Mouse (Mus musculus) mouse embryonic stem cell (cell line): ENCODE measurements around the gene Rnf39.

Experiments
- in situ Hi-C, 2 experiments: fragments of 300-500 bp; cut with MboI; formaldehyde crosslinking; loops; 1 replicate in 1 of 2; 3 replicates in 1 of 2; pipeline ENCODE4 v1.14.3; 2019 to 2020; ENCODE audit warnings: low sequenced_read_pairs in 2 of 2, low pct_unique_long_range_greater_than_20kb in 1 of 2, mixed read lengths in 1 of 2; ENCODE audit not compliant: unreplicated experiment in 1 of 2

The Rnf39 gene

GRCm38 (mm10) chr17:36942791-36943471, at the start of gene Rnf39:
Rnf39 (plus strand) TSS chr17:36942918.
- in situ Hi-C loops, result no loop called here

DNA sequence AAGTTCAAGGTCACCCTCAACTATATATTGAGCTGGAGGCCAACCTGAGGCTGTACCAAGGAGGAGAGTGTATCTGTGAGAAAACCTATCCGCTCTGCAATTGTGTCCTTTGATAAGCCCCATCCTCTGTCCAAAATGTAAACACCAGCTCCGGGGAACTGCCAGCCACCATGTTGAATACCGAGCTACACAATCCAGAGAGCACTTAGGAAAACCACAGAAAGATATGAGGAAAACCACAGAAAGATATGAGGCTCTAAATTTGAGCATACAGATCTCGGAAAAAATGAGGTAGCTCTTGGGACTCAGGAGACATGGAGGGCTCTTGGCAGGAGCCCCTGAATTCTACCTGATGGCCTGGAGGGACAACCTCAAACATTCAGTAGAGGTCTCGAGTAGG, 49.3 kb upstream of the Rnf39 start:
- in situ Hi-C loops, result loop anchor here (5.0 kb wide), 1 partner anchor 309 kb away; the partner anchor contains the start of gene Olfr94 (in 2 of the 2)

DNA sequence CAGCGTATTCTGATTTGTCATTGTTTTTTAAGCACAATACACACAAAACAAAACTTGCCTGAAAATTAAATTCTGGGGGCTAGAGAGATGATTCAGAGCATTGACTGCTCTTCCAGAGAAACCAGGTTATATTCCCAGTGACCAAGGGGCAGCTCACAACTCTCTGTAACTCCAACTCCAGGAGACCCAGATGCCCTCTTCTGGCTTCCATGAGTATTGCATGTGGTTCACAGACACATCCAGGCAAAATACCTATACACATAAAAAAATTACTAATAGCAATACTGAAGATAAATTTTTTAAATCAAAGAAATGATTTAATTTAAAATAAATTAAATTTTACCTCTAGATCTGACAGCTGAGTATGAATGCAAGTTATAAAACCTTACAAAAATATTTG, 46.1 kb upstream of the Rnf39 start:
- in situ Hi-C loops, result no loop called here

- in situ Hi-C loops, result no loop called here
Measured at GRCm38 (mm10) chr17:36897065-36897464, 45.7 kb upstream of the Rnf39 start.

GRCm38 (mm10) chr17:36897552-36898205, 45.0 kb upstream of the Rnf39 start, which contains the start of gene Trim31:
Trim31 (plus strand) TSS chr17:36898118.
- in situ Hi-C loops, result no loop called here

GRCm38 (mm10) chr17:36899376-36899775, 43.3 kb upstream of the Rnf39 start:
- in situ Hi-C loops, result no loop called here

GRCm38 (mm10) chr17:36900001-36900400, 42.7 kb upstream of the Rnf39 start:
- in situ Hi-C loops, result no loop called here

DNA sequence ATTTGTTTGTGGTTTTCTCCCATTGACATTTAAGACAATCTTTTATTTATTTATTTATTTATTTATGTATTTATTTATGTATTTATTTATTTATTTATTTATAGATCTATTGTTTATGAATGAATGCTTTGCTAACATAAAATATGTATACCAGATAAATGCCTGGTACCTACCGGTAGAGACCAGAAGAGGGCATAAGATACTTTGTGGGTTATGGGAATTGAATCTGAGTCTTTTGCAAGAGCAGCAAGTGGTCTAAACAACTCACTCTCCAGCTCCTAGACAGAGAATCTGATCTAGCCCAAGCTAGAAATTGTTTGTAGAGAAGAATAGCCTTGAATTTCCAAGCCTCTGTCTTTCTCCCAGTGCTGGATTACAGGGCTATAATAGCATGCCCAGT, 42.0 kb upstream of the Rnf39 start:
- in situ Hi-C loops, result no loop called here

GRCm38 (mm10) chr17:36903651-36904050, 39.1 kb upstream of the Rnf39 start:
- in situ Hi-C loops, result no loop called here

DNA sequence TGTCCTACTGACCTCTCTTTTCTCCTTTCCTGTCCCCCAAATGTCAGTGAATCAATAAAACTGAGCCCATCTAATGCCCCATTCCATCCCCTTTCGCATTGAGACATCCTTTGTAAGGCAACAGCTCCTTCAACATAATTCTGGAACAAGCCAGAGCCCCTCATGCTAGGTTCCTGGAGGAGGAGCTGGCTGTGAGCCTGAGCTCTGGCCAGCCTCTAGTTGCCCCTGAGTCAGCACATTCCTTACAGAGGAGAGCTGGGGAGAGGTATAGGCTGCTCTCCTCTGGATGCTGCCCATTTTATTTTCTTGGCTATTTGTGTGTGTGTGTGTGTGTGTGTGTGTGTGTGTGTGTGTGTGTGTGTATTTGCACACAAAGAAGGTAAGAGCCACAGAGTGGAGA, 34.5 kb upstream of the Rnf39 start:
- in situ Hi-C loops, result no loop called here

DNA sequence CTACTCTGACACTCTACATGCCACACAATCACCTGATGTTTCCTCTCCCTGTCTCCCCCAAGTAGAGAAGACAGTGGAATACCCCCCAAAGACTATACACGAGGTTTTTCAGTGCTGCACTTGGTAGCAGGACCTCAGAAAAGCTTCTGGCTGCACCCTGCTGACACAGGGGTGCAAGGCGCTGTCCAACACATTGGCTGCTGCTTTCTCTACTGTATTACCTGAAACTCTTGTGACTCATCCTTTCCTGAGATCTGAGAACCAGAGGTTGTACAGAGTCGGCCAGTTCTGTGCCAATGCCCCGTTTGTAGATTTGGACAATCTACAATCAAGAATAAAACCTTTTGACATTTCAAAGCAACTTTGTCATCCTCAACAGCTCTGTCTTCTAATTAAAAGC, 32.9 kb upstream of the Rnf39 start:
- in situ Hi-C loops, result no loop called here

GRCm38 (mm10) chr17:36912031-36912430, 30.7 kb upstream of the Rnf39 start:
- in situ Hi-C loops, result no loop called here

GRCm38 (mm10) chr17:36914108-36914507, 28.6 kb upstream of the Rnf39 start:
- in situ Hi-C loops, result no loop called here

GRCm38 (mm10) chr17:36915076-36915475, 27.6 kb upstream of the Rnf39 start:
- in situ Hi-C loops, result no loop called here

GRCm38 (mm10) chr17:36920239-36920638, 22.5 kb upstream of the Rnf39 start:
- in situ Hi-C loops, result no loop called here

GRCm38 (mm10) chr17:36922715-36923114, 20.0 kb upstream of the Rnf39 start:
- in situ Hi-C loops, result no loop called here

DNA sequence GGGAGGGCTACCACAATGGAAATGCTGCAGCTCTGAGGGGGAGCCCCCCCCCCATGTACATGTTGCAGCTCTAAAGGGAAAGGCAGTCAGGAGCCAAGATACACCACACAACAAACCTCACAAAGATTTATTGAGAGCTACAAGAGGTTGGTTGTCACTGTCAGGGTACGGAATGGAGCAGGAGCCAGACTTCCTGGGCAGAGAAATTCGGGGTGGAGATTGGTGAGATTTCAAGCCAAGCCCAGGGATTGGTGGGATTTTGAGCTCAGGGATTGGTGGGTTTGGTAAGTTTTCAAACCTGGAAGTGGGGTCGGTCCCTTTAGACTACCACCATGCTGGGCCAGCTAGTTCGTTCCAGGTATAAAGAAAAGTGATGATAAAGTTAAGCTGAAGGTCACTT, 19.2 kb upstream of the Rnf39 start:
- in situ Hi-C loops, result no loop called here

DNA sequence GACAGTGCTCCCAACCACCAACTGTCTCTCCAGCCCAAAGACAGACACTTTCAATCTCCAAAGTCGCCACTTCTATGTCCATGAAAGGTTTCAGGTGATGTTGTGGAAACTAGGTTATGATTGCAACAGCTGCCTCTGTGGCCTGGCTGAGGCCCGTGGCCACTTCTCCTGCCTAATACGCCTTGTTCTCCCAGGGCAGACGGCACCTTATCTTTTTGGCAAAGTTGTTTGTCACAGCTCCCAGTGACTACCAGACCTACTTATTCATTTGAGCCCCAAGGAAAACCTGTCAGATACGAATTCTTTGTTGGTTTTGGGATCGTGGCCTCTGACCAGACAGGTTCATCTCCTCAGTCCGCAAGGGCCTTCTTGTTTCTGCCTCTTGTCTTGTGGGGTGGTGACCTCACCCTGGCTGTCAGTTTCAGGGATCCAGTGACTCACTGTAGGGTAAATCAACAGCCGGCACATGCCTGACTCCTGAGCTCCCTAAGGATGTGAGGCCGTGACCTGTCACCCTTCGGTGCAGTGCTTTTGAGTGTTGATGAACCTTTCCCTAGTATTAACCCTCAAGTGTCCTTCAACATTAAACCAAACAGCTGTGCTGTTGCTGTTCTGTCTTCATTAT, 15.1 kb upstream of the Rnf39 start:
- in situ Hi-C loops, result no loop called here

DNA sequence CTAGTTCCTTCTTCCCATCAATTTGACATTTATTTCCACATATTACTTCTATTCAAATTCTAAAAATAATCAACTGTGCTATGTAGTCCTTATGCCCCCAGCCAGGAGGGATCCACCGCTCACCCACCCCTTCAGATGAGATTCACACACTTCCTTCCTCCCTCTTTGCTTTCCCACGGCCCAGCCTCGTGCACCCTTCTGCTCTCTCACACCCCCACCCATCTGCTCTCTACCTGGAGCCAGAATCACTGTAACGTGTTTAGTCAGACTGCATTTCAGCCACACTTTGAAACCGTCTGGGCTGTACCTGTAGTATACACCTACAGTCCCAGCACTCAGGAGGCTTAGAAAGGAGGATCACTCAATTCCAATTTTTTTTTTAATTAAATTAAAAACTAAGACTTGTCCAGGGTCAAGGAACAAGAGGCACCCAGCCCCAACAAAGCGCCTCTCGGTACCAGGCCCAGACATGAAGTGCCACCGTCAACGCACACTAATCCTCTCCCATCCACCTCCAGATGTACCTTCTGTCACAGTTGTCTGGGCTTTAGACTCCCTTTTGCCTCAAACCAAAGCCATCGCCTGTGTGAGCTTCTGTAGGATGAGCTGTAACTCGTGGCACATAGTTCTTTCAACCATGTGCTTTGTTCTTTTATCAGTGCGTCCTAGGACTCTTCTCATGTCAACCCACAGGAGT, 13.3 kb upstream of the Rnf39 start:
- in situ Hi-C loops, result no loop called here
